Mouse (Mus musculus): ENCODE measurements around the gene Thegl.

GRCm38 (mm10) chr5:77038451-77038850, 22.6 kb downstream of the Thegl start:
- TF ChIP-seq CTCF (IDR thresholded peaks at IDR 0.05; ENCODE audit: low read depth): no peak
- TF ChIP-seq EP300 (IDR thresholded peaks at IDR 0.05; ENCODE audit: low read depth): no peak

Measured in heart, postnatal 0 days (tissue).